Mouse (Mus musculus): ENCODE results near the gene Vangl2. TPM values are rescaled to one million over a fixed set of nuclear protein-coding genes. Genes with fewer than 3 reads are reported as not detected.

Gene Vangl2
- total and polyA plus RNA-seq, 3 experiments: 0.39 to 3.0 TPM; not detected in 1

DNA sequence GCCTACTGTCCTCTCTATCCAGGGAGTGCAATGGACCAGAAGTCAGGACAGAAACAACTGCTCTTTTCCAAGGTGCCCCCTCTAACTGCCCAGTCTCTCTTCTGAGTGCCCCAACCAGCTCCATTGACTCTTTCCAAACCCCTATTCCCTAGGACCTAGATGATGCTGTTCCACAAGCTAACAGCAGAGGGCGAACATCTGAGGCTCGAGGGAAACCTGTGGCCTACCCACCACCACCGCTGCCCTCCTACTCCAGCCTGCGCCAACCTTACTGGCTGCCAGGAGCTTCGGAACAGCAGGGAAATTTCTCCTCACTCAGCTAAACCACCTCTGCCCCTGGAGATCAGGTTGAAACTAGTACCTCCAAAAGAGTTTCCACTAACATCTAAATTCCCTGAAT, 16.2 kb downstream of the Vangl2 start (continued):
- no peak for TF ChIP-seq UBTF (IDR thresholded peaks at IDR 0.05; ENCODE audit: borderline replicate concordance, insufficient read depth, low read depth, low read length)
- no peak for TF ChIP-seq POLR2AphosphoS2 (IDR thresholded peaks at IDR 0.05; ENCODE audit: low read length)
- TF ChIP-seq MEF2A (IDR thresholded peaks at IDR 0.05; ENCODE audit: extremely low read depth, insufficient replicate concordance, low read depth, low read length, poor library complexity, severe bottlenecking): no peak
- TF ChIP-seq KAT2A (conservative IDR thresholded peaks at IDR 0.05; ENCODE audit: low read depth, low read length): no peak
- no peak for TF ChIP-seq CHD1 (IDR thresholded peaks at IDR 0.05; ENCODE audit: low read depth, low read length)
- no peak for TF ChIP-seq POLR2AphosphoS5 (IDR thresholded peaks at IDR 0.05; ENCODE audit: borderline replicate concordance, low read depth, low read length)
- TF ChIP-seq E2F4 (IDR thresholded peaks at IDR 0.05; ENCODE audit: borderline replicate concordance, low read depth, low read length): no peak

DNA sequence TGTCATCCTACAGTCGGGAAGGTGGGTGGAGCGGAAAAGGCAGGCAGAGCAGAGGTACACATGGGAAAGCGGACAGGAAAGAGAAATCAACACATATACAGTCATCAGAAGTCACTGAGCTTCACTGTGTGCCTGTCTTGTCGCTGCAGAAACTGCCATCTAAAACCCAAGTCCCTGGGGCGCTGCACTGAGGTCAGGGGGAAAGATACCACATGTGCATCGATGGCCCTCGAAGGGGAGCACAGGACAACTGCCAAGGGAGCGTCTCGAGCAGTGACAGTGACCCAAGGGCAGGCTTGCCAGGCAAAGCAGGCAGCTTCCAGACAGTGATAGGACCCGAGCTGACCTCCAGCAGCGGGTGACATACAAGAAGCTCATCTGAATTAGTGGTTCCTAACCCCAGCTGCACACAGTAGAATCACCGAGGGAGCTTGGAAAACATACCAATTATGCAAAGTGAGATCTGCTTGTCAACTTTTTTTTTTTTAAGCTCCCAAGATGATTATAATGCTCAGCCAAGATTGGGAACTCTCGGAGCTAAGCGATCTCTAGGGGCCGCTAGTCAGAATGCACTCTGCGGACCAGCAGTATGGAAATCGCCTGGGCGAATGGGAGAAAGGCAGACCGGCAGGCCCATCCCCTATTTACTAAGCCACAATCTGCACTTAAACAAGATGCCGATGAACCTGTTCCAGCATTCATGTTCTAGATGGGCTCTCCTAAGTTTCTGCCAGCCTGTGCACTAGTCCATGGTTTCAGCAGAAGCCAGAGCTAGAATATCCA, 18.0 kb downstream of the Vangl2 start:
- H3K27ac ChIP-seq (ENCODE audit: control insufficient read depth, low read depth, low read length): no peak overlapping the region
- DNase-seq (ENCODE audit: low read depth, low spot score): no peak
- H3K9ac ChIP-seq (ENCODE audit: control insufficient read depth, low read depth, low read length, poor library complexity, severe bottlenecking): no peak overlapping the region
- no peak overlapping the region for H3K4me3 ChIP-seq (ENCODE audit: control insufficient read depth in 1 of 2, insufficient read depth in 1 of 2, low read depth in 2 of 2, low read length in 2 of 2)
- H3K27me3 ChIP-seq (ENCODE audit: control insufficient read depth in 1 of 2, insufficient read depth in 2 of 2, low read length in 2 of 2): no peaks in the 10 kb centered on the region
- no peaks in the 10 kb centered on the region for H3K36me3 ChIP-seq (ENCODE audit: control insufficient read depth in 1 of 2, insufficient read depth in 2 of 2, low read length in 2 of 2)
- H3K9me3 ChIP-seq (replicated peaks; ENCODE audit: insufficient read depth, low read length): no peaks in the 10 kb centered on the region
- no peaks in the 10 kb centered on the region for H3K4me1 ChIP-seq (ENCODE audit: control insufficient read depth in 1 of 2, insufficient read depth in 2 of 2, low read length in 2 of 2)
- TF ChIP-seq NELFE (IDR thresholded peaks at IDR 0.05; ENCODE audit: low read depth, low read length) (no peak), GABPA (IDR thresholded peaks at IDR 0.05; ENCODE audit: low read depth, low read length) (no peak), CTCF (IDR thresholded peaks at IDR 0.05 in 2 of 3, conservative IDR thresholded peaks at IDR 0.05 in 1 of 3; ENCODE audit: control insufficient read depth in 1 of 3, insufficient read depth in 1 of 3, low read depth in 2 of 3, low read length in 3 of 3, poor library complexity in 1 of 3, severe bottlenecking in 1 of 3) (no peak), ZC3H11A (IDR thresholded peaks at IDR 0.05; ENCODE audit: low read depth, low read length) (no peak), RCOR1 (IDR thresholded peaks at IDR 0.05; ENCODE audit: low read depth, low read length) (no peak), MAFK (IDR thresholded peaks at IDR 0.05; ENCODE audit: borderline replicate concordance, low read depth, low read length) (no peak), TBP (IDR thresholded peaks at IDR 0.05; ENCODE audit: low read depth, low read length) (no peak), ZMIZ1 (IDR thresholded peaks at IDR 0.05; ENCODE audit: low read depth, low read length) (no peak), ZNF384 (IDR thresholded peaks at IDR 0.05; ENCODE audit: low read depth, low read length) (no peak), MEF2A (IDR thresholded peaks at IDR 0.05; ENCODE audit: extremely low read depth, insufficient replicate concordance, low read depth, low read length, poor library complexity, severe bottlenecking) (no peak), MAX (IDR thresholded peaks at IDR 0.05; ENCODE audit: low read length) (no peak), E2F4 (IDR thresholded peaks at IDR 0.05; ENCODE audit: borderline replicate concordance, low read depth, low read length) (no peak), CHD2 (IDR thresholded peaks at IDR 0.05; ENCODE audit: low read length) (no peak), BHLHE40 (IDR thresholded peaks at IDR 0.05; ENCODE audit: borderline replicate concordance, low read depth, low read length) (no peak), POLR2AphosphoS5 (IDR thresholded peaks at IDR 0.05; ENCODE audit: borderline replicate concordance, low read depth, low read length) (no peak)
- no peaks in the 10 kb centered on the region for H3K79me2 ChIP-seq (ENCODE audit: control insufficient read depth, insufficient read depth, low read length, poor library complexity)
